Mouse (Mus musculus) limb, embryonic 13.5 days (tissue): Measurements from ENCODE around the gene Stat6. TPM values are rescaled to one million over a fixed set of nuclear protein-coding genes. Genes with fewer than 3 reads are reported as not detected.
A peak's percentile ranks its signal among the peaks of the same experiment; 100 is the strongest.
"Not testable (repeated sequence)": the region's sequence is repeated elsewhere in the genome, so short reads cannot be mapped to it uniquely, and the experiment has no call there.

ENCODE experiments used
- ATAC-seq: fragments of 200-750 bp; cut with Nextera tagmentation; 2 replicates; pipeline ENCODE4 v1.8.0; 2017; ENCODE audit warnings: low read depth, moderate number of reproducible peaks, moderate TSS enrichment; ENCODE audit not compliant: low FRiP score
- H3K27ac ChIP-seq: fragments of 300-500 bp; sonication (generic); 2 replicates; pipeline ENCODE4 v1.5.1; 2015; ENCODE audit warnings: inconsistent platforms, mild to moderate bottlenecking, moderate library complexity
- H3K27me3 ChIP-seq: fragments of 300-500 bp; sonication (generic); 2 replicates; pipeline ENCODE4 v1.6.1; 2015; ENCODE audit warnings: mild to moderate bottlenecking, inconsistent platforms
- H3K36me3 ChIP-seq: fragments of 300-500 bp; sonication (generic); 2 replicates; pipeline ENCODE4 v1.6.1; 2015; ENCODE audit warnings: inconsistent platforms, mild to moderate bottlenecking, moderate library complexity
- H3K4me1 ChIP-seq: fragments of 300-500 bp; sonication (generic); 2 replicates; pipeline ENCODE4 v1.6.1; 2015; ENCODE audit warnings: inconsistent platforms
- H3K4me2 ChIP-seq: fragments of 300-500 bp; sonication (generic); replicated peaks from 2 replicates; pipeline ENCODE4 v1.6.1; 2015; ENCODE audit warnings: inconsistent platforms, mild to moderate bottlenecking, moderate library complexity
- H3K4me3 ChIP-seq: fragments of 300-500 bp; sonication (generic); 2 replicates; pipeline ENCODE4 v1.5.1; 2015; ENCODE audit warnings: moderate library complexity, mild to moderate bottlenecking, inconsistent platforms
- H3K9ac ChIP-seq: fragments of 300-500 bp; sonication (generic); 2 replicates; pipeline ENCODE4 v1.6.1; 2015; ENCODE audit warnings: mild to moderate bottlenecking, inconsistent platforms
- H3K9me3 ChIP-seq: fragments of 300-500 bp; sonication (generic); 2 replicates; pipeline ENCODE4 v1.6.1; 2016; ENCODE audit warnings: inconsistent platforms
- WGBS: fragments of 180-500 bp; shearing (Covaris S2); methylation state at CpG from one replicate; pipeline ENCODE4 v1.1.7; 2015; 5-methylcytosine and 5-hydroxymethylcytosine counted together
- polyA plus RNA-seq: library from polyadenylated mRNA; unstranded; fragments of >200 nt; fragmentation: Nextera tagmentation; extraction: Ambion mirVana; gene quantifications from 2 replicates; pipeline ENCODE4 v1.2.1, GENCODE M21; 2015

Gene Stat6
- polyA plus RNA-seq, 1 experiment from 2014 or later = 14.3 TPM

DNA sequence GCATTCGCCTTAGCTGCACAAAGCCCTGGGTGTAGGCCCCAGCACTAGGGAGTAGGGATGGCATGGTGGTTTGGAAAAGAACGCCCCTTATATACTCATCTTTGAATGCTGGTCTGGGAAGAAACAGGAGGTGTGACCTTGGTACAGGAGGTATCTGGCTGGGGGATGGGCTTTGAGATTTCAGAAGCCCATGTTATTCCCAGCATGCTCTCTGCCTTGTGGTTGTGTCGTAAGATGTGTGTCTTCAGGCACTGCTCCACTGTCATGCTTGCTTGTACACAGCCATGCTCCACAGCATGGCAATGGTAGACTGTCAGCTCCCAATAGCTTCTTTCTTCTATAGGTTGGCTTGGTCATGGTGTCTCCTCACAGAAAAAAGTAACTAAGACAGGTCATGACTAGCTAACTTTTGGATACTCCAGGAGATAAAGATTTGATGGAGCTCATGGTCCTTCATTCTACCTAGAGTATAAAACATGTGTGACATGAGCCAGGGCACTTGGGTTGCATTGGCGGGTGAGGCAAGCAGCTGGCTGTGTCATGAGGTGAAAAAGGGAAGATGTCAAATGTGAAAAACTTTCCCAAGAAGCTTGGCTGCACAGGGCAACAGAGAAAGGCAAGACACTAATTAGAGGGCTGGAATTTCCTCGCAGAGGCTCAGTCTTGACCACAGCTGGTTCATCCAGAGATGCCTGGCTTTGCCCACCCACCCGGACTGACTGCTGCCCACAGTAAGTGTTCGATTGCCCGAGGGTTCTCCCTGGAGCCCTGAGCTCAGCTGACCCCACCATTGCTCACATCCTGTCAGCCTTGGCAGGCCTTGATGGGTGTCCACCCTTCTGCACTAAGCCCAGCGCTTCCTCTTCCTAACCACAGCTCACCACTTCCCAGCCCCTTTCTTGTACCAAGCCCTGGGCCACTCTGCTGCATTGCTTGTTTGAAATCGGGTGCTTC, 11.2 kb upstream of the Stat6 start:
- H3K4me3 ChIP-seq = no peak overlapping the region
- no peaks in the 10 kb centered on the region for H3K4me1 ChIP-seq
- H3K36me3 ChIP-seq = no peaks in the 10 kb centered on the region
- no peaks in the 10 kb centered on the region for H3K27me3 ChIP-seq
- no peak overlapping the region for H3K4me2 ChIP-seq
- no peak overlapping the region for H3K27ac ChIP-seq
- no peak overlapping the region for H3K9ac ChIP-seq
- 74% methylated on average over 10 of the region's 10 CpGs for WGBS
- H3K9me3 ChIP-seq = peaks cover 6% of the 10 kb centered on the region; the same call in 1 of the 2 replicates
- ATAC-seq = no peak

DNA sequence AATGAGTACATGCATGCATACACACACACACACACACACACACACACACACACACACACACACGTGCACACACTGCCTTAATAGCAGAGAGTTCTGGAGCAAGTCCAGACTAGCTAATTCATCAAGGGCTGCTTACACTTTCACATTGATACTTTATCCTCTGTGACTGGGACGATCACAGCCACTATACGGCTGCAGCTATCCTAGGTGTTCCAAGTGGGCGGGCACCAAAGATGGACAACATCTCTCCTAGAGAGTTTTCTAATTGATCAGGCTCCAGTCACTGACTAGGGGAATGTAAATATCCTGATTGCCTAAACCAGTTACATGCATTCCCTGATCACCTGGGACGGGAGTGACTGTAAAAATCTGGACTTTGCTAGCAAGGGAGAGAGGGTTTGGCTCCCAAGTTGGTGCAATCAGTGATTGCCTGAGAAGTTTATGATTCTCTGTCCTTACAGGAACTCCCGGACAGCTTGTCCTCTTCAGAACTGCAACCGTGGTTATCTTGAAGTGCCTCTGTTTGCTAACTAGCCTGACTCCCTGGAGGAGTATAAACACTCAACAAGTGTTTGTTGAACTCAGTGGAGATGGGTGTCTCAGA, 10.0 kb upstream of the Stat6 start:
- Histone ChIP-seq H3K4me1 (no peaks in the 10 kb centered on the region), H3K36me3 (no peaks in the 10 kb centered on the region), H3K27ac (no peak overlapping the region), H3K9ac (no peak overlapping the region), H3K4me2 (no peak overlapping the region), H3K9me3 (no peaks in the 10 kb centered on the region), H3K27me3 (no peaks in the 10 kb centered on the region), H3K4me3 (no peak overlapping the region)
- ATAC-seq = no peak
- 59% methylated on average over 7 of the region's 7 CpGs for WGBS

DNA sequence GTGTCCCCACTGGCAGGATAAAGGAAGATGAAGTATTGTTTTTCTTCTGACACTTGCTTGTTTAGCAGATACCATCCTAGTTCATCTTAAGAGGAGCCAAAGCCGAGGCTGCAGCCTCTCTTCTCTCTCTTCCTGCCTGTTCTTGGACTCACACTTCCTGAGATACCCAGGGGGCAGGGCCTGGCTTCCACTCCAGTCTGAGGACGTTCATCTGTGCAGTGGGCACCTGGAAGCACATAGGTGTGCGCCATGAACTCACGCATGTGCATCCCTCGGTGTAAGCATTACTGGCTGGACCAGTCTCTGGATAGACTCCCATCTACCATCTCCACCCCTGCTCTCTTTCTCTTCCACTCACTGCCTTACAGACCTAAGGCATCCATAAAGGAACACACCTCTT, 2.4 kb upstream of the Stat6 start:
- H3K27me3 ChIP-seq = no peaks in the 10 kb centered on the region
- no peak overlapping the region for H3K9ac ChIP-seq
- no peak overlapping the region for H3K27ac ChIP-seq
- no peaks in the 10 kb centered on the region for H3K9me3 ChIP-seq
- no peak overlapping the region for H3K4me2 ChIP-seq
- H3K4me1 ChIP-seq = peaks cover 27% of the 10 kb centered on the region
- H3K4me3 ChIP-seq = no peak overlapping the region
- ATAC-seq = no peak
- WGBS = 70% methylated on average over 5 of the region's 5 CpGs
- no peaks in the 10 kb centered on the region for H3K36me3 ChIP-seq

DNA sequence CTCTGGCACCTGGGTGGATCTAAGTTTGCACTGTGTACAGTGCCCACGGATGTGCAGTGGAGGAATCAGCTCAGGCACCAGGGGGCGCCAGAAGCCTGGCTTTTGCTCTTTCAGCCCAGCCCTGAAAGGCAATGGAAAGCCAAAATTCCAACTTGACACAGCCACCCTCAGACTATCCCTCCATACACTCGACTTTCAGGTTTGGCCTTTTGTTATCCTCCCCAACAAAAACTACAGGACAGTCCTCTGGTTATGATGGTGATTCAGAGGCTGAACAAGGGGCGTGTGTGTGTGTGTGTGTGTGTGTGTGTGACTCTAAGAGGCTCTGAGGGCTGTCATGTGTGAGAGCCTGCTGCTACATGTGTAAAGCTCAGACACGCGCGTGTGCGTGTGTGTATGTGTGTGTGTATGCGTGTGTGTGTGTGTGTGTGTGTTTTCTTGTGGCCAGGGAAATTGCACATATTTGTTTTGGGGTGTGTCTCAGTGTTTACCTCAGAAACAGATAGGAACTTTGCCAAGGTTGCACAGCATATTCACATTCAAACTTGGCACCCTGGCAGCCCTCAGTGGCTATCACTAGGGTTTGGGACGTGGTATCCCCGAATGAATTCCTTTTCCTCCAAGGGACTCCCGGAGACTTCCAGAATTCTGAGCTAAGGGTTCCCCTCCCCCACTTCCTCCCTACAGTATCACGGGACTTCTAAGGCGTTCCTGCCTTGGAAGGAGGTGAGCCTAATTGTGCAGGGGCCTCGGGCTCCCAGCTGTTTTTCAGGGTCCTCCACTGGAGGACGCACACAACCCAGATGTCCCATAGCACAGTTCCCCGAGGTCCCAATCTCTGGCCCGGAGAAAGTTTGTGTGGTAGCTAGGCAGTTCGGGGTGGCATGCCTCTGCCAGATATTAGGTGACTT, 670 bp upstream of the Stat6 start:
- H3K27me3 ChIP-seq = no peaks in the 10 kb centered on the region
- H3K9ac ChIP-seq = peak overlapping the region; percentile 67; the same call in 1 of the 2 replicates
- peak overlapping the region; percentile 51 for H3K4me3 ChIP-seq
- H3K9me3 ChIP-seq = no peaks in the 10 kb centered on the region
- 6% methylated on average over 19 of the region's 19 CpGs for WGBS
- peak overlapping the region; percentile 74 for H3K27ac ChIP-seq
- H3K36me3 ChIP-seq = no peaks in the 10 kb centered on the region
- ATAC-seq = peak; percentile 81
- peaks cover 27% of the 10 kb centered on the region for H3K4me1 ChIP-seq
- H3K4me2 ChIP-seq = peak overlapping the region; percentile 79

DNA sequence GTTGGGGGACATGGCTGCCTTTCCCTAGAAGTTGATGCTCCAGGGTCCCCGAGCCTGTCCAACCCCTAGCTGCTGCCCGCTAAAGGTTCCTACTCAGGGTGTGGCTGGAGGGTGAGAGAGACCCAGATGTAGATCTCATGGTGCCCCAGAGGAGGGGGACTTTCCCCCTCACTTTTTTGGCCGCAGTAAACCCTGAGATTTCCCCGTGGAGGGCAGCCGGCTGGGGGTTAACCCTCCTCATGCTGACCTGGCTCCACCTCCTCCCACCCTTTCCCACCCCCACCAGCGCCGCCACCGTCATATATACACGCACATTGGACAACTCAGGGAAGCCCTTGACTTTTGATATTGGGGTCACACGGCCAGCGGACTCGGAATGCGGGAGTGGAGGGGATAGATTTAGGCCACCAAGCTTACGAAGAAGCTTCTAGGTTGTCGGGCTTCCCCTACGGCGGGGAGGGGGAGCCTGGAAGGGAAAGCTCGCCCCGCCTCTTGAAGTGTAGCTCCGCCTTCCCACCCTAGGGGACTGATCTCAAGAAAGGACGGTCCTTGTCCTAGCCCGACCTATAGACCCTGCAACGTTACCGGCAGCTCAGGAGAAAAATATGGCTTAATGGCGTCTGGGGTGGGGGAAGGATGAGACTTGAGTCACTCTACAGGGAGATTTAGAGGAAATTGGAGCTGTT, 910 bp downstream of the Stat6 start:
- peak overlapping the region; percentile 79 for H3K4me2 ChIP-seq
- no peaks in the 10 kb centered on the region for H3K36me3 ChIP-seq
- H3K27me3 ChIP-seq = no peaks in the 10 kb centered on the region
- no peaks in the 10 kb centered on the region for H3K9me3 ChIP-seq
- H3K9ac ChIP-seq = peak overlapping the region; percentile 67
- peak; percentile 29; the same call in 1 of the 2 replicates for ATAC-seq
- 2% methylated on average over 25 of the region's 25 CpGs for WGBS
- peak overlapping the region; percentile 74; the same call in 1 of the 2 replicates for H3K27ac ChIP-seq
- H3K4me1 ChIP-seq = peaks cover 27% of the 10 kb centered on the region
- H3K4me3 ChIP-seq = peak overlapping the region; percentile 51

DNA sequence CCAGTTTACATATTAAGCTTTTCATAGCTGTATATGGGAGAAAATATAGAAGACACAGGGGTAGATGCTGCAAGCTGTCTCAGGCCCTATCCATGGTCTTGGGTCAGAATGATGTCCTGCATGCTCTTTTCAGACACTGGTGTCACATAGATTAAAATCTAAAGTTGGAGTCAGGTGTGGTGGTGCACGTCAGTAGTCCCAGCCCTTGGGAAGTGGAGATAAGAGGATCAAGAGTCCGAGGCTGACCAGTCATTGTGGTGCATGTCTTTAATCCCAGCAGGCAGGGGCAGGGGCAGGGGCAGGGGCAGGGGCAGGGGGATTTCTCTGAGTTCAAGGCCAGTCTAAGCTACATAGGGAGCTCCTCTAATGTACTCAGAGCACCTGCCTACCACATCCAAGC, 3.0 kb downstream of the Stat6 start:
- no peaks in the 10 kb centered on the region for H3K27me3 ChIP-seq
- H3K36me3 ChIP-seq = no peaks in the 10 kb centered on the region
- H3K27ac ChIP-seq = no peak overlapping the region
- no peak for ATAC-seq
- H3K4me2 ChIP-seq = no peak overlapping the region
- no peak overlapping the region for H3K4me3 ChIP-seq
- WGBS = 72% methylated on average over 2 of the region's 2 CpGs
- no peak overlapping the region for H3K9ac ChIP-seq
- peaks cover 27% of the 10 kb centered on the region for H3K4me1 ChIP-seq
- H3K9me3 ChIP-seq = no peaks in the 10 kb centered on the region

DNA sequence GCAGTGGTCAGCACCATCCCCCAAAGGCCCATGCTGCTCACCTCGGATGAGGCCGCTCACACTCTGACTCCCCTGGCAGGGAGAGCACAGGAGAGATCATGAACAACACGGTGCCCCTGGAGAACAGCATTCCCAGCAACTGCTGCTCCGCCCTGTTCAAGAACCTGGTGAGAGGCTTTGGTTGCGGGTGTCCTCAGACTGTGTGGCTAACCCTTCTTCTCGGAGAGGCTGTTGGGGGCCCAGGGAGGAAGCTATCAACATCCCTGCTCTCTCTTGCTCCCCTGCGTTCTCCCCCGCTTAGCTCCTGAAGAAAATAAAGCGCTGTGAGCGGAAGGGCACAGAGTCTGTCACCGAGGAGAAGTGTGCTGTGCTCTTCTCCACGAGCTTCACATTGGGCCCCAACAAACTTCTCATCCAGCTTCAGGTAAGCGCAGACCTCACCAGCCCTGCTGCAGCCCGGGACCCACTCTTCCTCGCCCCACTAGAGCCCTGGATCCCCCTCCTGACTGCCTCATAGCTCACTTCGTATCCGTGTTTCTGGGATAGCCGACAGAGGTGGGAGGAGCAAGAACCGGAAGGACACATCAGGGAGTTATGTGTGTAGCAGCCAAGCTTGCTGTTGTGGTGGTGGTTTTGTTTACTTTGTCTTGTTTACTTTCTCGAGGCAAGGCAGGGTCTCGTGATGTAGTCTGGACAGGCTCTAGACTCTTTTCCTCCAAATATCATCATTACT, 10.3 kb downstream of the Stat6 start:
- H3K4me2 ChIP-seq = peak overlapping the region; percentile 31; the same call in 1 of the 2 replicates
- no peaks in the 10 kb centered on the region for H3K9me3 ChIP-seq
- WGBS = 49% methylated on average over 21 of the region's 21 CpGs
- peaks cover 6% of the 10 kb centered on the region; the same call in 1 of the 2 replicates for H3K4me1 ChIP-seq
- H3K4me3 ChIP-seq = no peak overlapping the region
- no peak overlapping the region for H3K9ac ChIP-seq
- no peak overlapping the region for H3K27ac ChIP-seq
- H3K36me3 ChIP-seq = peaks cover 23% of the 10 kb centered on the region
- H3K27me3 ChIP-seq = no peaks in the 10 kb centered on the region
- ATAC-seq = no peak

DNA sequence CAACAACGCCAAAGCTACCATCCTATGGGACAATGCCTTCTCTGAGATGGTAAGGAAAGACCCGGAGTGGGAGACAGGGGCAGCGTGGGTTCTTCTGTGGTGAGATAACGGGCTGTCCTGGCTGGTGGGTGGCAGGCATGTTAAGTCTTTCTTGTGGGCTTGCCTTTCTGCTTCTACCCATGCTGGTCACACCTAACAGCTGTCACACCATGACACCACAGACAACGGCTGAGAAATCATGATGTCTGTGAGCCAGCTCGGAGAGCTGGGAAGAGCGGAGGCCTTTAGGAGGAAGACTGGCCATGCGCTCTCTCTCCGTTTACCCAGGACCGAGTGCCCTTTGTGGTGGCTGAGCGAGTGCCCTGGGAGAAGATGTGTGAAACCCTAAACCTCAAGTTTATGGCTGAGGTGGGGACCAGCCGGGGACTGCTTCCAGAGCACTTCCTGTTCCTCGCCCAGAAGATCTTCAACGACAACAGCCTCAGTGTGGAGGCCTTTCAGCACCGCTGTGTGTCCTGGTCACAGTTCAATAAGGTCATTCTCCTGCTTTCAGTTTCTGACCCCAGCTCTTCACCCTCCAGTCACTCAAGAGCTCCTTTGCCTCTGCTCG, 12.3 kb downstream of the Stat6 start:
- Histone ChIP-seq H3K9me3 (no peaks in the 10 kb centered on the region), H3K27ac (no peak overlapping the region), H3K27me3 (no peaks in the 10 kb centered on the region), H3K4me1 (peaks cover 11% of the 10 kb centered on the region), H3K4me3 (no peak overlapping the region), H3K4me2 (no peak overlapping the region), H3K9ac (no peak overlapping the region), H3K36me3 (peaks cover 30% of the 10 kb centered on the region)
- no peak for ATAC-seq
- 57% methylated on average over 16 of the region's 16 CpGs for WGBS

DNA sequence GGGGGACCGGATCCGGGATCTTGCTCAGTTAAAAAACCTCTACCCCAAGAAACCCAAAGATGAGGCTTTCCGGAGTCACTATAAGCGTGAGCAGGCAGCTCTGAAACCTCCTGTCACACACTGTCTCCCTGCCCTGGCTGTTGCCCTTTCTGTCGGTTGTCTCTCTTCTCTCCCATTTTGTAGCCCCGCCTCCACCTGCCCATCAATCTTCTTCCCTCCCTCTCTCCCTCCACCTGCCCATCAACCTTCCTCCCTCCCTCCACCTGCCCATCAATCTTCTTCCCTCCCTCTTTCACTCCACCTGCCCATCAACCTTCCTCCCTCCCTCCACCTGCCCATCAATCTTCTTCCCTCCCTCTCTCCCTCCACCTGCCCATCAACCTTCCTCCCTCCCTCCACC, 14.8 kb downstream of the Stat6 start:
- peaks cover 43% of the 10 kb centered on the region for H3K36me3 ChIP-seq
- not testable (repeated sequence) for H3K4me2 ChIP-seq
- 51% methylated on average over 6 of the region's 6 CpGs for WGBS

DNA sequence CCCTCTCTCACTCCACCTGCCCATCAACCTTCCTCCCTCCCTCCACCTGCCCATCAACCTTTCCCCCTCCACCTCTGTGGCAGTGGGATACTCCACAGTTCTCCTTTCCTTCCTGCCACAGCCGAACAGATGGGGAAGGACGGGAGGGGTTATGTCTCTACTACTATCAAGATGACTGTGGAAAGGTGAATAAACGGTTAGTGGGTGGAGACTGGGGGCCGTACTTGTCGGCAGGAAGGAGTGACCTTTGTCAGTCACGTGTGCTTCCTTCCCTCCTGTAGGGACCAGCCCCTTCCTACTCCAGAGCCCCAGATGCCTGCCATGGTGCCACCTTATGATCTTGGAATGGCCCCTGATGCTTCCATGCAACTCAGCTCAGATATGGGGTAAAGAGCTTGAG, 15.3 kb downstream of the Stat6 start:
- H3K27ac ChIP-seq = no peak overlapping the region

More for the DNA sequence above, 14.8 kb downstream of the Stat6 start:
- not testable (repeated sequence) for H3K9me3 ChIP-seq, H3K27ac ChIP-seq, H3K4me3 ChIP-seq, ATAC-seq, H3K9ac ChIP-seq, H3K27me3 ChIP-seq
- H3K4me1 ChIP-seq = peaks cover 30% of the 10 kb centered on the region

More for the DNA sequence above, 15.3 kb downstream of the Stat6 start:
- 19% methylated on average over 6 of the region's 6 CpGs for WGBS
- no peaks in the 10 kb centered on the region for H3K9me3 ChIP-seq
- no peak for ATAC-seq
- no peak overlapping the region for H3K4me3 ChIP-seq
- H3K4me1 ChIP-seq = peaks cover 34% of the 10 kb centered on the region
- H3K4me2 ChIP-seq = 0 out of 2 replicates have a peak overlapping the region, but pooled peaks have one; percentile 3
- no peaks in the 10 kb centered on the region for H3K27me3 ChIP-seq
- peaks cover 47% of the 10 kb centered on the region for H3K36me3 ChIP-seq
- H3K9ac ChIP-seq = no peak overlapping the region
